Mouse (Mus musculus) neural tube, embryonic 10.5 days (tissue): ENCODE data around the gene Wdr66.

Experiments
- DNase-seq: peaks from one replicate; pipeline ENCODE4 v3.0.0-alpha.2; 2017; ENCODE audit warnings: low spot score; ENCODE audit errors: extremely low spot score

The Wdr66 gene

DNA sequence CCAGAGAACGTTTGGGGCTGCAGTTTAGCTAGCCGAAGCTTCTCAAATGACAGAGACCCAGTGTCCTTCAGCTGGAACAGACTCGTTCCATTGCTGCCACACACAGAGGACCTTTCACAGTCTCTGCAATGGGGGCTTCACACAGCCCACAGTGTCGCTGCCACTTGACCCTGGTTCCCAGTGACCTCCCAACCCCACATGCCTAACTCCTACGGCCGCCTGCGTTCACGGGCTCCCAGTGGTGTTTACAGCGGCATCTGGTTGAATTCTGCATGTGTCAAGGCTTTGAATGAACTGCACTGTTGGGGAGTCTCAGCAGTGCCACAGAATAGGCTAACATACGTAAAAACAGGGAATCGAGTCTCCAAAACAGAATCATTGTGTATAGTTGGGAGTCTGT lies 19.0 kb downstream of the Wdr66 start:
- DNase-seq, result no peak

DNA sequence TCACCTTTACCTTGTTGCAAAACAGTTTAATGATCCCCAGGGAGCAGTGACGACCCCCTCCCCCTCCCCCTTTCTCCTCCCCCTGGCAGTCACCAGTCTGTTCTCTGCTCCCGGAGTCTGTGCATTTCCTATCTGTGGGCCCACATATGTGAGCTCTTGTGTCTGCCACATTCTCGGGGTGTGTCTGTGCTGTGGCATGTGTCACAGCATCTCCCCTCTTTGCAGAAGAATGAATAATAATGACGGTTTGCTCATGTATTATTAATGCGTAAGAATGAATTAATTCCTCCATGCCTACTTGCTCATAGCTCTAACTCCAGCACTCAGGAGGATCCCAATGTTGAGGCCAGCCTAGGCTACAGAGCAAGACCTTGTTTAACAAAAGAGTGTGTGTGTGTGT lies 21.0 kb downstream of the Wdr66 start:
- DNase-seq, result no peak

DNA sequence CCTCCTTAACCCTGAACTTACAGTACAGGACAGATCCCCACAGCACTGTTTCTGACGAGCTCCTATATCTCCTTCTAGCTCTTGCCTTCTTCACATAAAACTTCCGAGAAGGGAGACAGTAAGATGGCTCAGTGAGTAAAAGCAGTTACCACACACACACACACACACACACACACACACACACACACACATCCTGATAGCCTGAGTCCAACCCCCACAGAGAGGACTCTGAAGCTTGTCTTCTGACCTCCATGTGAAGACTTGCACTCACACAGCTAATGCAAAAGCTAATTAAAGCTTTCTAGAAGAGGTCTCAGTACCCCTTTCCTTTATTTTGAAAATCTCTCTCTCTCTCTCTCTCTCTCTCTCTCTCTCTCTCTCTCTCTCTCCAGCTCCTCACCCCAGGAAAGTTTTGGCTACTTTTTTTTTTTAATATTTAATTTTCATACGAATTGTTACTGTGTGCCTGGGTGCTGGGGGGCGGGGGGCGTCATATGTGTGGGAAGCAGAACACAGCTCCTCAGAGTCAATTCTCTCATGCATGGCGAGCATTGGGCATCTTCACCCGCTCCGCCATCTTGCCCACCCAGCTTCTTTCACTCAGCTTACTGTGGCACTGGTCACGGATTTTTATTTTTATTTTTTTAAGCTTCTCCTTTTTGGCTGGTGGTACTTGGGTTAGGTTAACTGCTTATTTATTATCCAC lies 24.9 kb downstream of the Wdr66 start:
- no peak for DNase-seq

DNA sequence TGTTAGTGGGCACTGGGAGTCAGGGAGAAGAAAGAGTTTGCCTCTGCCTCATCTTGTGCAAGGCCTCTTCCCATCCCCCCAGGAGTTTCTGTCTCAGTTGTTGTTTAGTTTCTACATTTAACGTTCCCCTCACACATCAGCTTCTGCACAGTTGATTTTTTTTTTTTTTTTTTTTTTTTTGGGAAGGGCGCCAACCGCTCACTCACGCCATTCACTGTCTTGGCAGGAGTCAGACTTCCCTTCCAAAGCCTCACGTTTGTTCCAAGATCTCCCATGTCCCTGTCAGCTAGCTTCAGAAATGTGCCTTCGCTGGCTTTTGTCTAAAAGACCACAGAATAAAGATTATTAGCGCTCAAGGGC lies 25.4 kb downstream of the Wdr66 start:
- no peak for DNase-seq

DNA sequence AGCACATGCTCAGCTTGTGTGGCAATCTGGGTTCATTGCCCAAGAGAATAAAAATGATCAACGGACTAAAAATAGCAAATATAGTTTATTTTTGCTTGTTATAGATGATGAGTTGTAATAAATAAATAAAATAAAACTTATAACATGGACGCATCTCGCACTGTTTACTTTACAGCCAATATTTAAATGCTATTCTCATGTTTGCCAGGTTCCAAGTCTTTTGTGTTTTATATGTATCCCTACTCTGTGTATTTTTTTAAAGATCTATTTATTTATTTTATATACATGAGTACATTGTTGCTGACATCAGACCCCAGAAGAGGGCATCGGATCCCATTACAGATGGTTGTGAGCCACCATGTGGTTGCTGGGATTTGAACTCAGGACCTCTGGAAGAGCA lies 25.8 kb downstream of the Wdr66 start:
- no peak for DNase-seq

DNA sequence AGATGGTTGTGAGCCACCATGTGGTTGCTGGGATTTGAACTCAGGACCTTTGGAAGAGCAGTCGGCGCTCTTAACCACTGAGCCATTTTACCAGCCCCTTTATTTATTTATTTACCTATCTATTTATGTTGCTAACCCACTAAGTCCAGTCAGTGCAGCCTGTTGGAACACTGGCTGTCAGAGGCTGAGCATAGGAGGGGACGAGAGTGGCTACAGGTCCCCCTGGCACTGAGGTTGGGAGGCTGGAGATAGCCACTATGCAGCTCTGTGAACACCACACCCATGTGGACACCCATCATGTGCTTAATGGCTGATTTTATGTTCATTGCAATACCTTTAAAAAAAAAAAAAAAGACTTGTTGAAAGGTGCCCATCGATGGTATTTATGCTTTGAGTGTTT lies 27.3 kb downstream of the Wdr66 start:
- no peak for DNase-seq

DNA sequence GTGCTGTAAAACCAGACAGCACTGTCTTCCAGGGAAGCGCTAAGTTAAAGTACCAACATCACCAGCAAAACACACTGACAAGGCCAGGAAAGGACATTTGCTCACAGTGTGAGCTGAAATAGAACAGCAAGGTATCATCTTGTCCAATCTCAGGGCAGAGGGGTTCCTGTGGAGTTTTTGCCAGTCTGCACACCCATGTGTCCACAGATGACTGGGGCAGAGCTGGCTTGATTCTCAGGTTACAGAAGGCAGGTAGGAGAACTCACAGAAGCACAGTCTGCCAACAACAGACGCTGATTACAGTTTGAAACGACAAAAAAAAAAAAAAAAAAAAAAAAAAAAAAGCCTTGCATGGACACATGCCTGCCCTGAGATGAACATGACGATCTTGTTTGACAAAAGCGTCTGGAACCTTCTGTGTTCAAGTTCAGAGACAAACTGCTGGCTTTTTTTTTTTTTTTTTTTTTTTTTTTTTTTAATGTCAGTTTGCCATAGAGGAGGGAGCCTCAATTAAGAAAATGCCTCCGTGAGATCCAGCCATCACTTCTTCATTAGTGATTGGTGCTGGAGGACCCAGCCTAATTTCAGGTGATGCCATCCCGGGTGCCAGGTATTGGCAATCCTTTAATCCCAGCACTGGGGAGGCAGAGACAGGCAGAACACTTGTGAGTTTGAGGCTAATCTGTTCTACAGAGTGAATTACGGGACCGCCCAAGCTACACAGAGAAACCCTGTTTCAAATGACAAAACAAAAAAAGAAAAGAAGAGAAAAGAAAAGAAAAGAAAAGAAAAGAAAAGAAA lies 29.6 kb downstream of the Wdr66 start:
- DNase-seq, result no peak

DNA sequence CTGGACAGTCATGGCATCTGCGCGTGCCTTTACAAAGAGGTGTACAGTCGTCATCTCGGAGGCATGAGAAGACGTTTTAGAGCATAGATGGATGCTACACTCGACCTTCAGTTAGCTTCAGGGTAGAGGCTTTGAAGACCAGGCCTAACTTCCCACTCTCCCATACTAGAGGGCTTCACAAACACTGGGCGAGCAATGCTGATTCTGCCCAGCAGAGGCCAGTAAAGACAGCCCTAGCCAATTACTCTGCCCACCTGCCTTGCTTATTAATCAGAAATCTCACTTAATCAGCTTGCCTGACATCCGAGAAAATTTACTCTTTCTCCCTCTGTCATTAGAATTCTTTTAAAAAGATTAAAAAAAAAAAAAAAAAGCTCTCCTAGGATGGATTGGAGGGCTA lies 33.3 kb downstream of the Wdr66 start:
- no peak for DNase-seq

DNA sequence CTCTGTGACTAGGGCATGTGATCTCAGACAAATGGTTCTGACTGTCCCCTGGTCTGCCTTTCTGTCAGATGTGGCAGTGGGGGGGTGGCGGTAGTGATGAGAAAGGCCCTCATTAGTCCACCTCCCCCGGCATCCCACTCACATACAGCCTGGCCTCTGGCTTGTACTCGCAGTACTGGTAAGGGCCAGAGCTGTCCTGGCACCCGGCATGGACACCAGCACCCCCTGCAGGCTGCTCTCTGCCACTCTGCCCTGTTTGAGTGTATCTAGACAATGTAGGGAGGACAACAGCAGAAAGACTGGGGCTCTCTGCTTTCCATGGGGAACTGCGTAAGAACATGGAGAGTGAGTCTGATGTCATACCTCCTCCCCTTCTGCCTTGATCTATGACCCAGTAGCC lies 36.2 kb downstream of the Wdr66 start:
- DNase-seq, result no peak

DNA sequence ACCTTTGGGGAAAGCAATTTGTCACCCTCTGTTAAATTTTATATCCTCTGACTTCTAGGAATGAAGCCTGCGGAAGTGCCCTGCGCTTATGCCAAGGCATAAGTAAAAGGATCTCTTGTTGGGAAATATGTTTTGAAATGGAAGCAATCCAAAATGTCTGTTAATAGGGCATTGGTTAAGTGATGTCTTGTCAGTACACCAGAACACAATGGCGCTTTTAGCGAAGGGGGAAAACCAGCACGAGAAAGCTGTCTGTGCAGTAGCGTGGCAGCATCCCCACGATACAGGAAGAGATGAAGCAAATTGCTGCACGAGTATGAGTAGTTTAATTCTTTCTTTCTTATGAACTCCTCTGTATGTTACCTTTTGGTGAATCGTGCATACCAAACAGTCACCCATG lies 42.8 kb downstream of the Wdr66 start:
- DNase-seq, result no peak

DNA sequence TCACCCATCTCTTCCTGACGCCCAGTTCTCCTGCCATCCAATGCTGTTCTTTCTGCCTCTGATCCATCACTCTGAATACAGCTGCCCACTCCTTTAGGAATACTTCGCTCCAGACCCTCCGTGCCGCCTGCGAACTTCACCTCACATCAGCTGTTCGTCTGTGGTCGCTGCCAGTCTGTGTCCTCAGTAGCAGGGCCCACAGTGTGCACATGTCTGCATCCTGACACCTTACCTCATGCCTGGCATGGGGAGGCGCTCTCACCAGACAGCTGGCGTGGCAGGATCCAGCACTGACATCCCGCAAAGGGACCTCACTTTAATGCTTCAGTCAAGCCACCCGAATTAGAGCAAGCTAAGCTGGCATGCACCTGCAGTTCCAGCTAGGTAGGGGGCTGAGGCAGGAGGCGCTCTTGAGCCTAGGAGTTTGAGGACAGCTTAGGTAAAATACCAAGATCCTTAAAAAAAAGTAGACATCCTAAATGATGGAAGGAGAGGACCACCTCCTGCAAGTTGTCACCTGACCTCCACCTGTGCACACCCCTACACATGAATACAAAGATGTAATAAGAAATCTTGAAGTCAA lies 44.4 kb downstream of the Wdr66 start:
- no peak for DNase-seq

DNA sequence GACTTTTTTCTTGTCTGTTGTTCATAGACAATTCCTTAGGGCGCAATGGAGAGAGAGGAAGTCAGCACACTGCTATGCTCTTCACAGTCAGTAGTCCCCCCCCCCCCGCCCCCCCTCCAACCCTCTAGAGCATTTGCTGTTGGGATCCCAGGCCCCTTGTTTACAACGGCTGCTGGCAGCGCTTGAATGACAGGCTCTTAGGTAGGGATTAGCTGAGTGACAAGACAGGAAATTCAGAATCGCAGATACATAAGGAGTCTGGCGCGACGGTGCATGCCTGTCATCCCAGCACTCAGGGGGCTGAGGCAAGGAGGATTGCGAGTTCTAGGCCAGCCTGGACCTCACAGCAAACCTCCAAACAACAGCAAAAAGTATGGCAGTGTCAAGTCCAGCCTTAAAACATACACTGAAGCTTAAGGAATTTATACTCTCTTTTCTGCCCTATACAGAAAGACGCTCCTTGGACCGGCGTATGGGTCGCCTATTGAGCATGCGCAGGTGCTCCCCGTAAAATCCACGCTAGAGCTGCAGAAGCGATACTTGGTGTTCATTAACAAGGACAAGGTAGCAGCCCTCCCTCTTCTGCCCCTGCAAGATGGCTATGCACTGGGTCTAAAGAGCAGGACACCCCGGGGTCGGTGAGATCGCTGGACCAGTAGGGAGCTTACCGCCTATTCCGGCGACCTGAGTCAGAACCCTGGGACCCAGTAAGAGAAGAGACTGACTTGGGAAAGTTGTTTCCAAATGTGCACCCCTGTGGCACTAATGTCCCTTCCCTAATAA lies 45.3 kb downstream of the Wdr66 start:
- DNase-seq, result no peak

DNA sequence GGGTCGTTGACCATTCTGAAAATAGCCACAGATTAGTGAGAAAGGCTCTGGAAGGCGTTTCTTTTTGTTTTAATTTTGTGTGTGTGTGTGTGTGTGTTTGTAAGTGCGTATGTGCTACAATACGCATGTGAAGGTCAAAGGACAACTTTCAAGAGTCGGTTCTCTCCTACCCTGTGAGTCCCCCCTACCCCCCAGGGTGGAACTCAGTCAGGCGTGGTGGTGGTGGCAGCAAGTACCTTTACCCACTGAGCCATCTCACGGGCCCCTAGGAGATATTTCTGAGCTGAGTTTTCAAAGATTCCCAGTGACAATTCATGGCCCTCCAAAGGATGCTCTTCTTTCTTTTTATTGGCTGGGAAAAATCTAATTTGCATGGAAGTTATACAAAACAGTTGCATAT lies 45.9 kb downstream of the Wdr66 start:
- no peak for DNase-seq

DNA sequence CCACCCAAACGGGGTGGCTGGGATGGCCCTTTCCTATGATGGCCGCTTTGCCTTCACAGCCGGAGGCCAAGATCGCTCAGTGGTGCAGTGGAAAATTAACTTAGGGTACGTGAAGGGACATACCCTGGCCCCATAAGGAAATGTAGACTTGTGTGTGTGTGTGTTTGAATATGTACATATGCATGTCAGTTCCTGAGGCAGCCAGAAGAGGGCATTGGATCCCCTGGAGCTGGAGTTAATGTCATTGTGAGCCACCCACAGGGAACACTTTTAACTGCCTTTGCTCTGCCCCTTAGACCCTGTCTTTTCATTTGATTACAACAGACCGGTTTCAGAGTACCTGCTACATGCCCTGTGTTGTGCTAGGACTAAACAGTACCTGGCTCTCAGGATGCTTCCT lies 46.6 kb downstream of the Wdr66 start:
- no peak for DNase-seq

DNA sequence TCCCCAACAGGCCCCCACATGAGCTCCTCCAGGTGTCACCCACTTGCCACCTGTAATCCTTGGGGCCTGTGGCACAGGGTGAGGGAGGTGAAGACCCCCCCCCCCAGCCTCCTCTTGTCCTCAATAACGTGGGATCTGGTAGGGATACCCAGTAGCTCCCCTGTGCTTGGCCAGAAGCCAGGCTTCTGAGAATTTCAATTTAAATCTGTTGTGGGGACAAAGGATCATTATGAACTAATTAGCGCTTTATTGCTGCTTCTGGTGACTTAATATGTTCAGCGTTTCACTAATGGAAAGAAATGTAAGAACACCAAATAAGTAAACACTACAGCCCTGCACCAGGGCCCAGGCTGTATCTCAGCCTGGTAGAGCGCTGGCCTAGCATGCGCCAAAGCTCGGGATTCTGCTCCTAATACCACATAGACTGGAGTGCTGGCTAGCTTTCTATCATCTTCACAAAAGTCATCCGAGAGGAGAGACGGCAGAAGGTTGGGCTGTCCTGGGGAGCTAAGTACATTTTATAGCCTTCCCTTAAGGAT lies 48.7 kb downstream of the Wdr66 start:
- no peak for DNase-seq

DNA sequence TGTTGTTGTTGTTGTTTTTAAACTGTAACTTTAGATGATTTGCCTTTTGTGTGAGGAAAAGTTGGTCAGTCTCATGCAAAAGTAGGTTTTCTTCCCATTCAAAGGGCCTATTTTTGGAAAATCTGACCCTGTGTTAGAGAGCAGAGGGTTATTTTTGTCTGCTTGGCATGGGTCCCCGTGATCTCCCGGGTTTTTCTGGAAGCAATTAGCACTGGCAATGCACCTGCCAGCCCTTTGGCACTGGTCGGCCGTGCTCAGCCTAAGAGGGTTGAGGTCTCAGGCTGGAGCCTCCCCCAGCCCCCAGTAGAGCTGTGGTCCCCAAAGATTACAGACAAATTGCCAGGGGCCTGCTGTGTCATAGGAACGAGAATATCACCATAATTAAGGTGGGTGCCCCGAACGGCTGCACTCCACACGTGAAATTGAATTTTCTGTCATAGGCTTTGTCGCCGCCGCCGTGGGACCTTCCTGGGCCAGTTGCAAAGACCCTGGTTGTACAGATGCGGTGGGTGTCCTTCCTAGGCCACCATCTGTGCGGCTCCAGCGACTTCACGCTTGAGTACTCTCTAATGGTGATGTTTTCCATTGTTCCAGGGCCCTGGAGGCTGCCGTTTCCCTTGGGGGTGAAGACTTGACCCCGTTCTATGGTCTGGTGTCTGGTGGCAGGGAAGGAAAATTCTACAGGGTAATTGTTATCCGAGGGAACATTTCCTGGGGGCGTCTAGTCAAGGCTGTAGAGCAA lies 50.0 kb downstream of the Wdr66 start:
- DNase-seq, result peak; percentile 61

DNA sequence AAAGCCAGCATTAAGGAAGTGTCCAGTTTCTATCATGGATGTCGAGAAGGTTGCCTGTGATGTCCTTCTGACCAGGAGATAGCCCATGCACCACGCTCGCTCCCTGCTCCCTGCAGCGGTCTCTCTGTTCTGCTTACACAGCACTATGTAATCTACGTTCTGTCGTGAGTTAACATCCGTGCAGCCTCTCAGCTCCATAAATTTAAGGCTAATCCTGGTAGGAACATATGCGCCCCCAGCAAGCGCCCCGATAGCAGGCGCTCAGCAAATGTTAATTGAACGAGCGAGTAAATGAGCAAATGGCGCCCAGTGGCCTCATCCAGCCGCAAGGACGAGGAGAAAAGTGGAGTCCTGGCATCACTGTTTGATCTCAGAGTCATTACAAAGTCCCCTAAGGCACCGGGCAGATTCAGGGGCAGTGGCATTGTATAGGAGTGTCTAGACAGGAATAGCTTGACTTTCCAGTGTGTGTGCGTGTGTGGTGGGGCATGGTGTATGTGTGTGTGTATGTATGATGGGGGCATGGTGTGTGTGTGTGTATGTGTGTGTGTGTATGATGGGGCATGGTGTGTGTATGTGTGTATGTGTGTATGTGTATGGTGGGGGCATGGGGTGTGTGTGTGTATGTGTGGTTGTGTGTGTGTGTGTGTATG lies 55.9 kb downstream of the Wdr66 start:
- DNase-seq, result no peak

DNA sequence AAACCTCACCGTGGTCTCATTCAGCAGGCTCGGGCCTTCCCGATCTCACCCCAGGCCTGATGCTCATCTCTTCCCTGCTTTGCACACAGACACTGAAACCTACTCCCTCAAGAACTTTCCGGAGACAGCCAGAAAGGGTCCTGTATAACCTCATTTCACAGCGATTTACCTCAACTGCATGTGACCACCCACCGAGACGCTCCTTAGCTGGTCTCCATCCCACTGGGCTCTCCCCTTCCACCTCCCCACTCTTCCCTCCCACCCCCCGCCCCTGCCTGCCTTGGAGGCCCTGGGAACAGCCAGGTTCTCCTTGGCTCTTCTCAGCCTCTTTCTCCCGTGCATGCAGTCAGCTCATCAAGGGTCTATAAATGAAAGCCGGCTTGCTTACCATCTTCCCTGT lies 57.9 kb downstream of the Wdr66 start:
- DNase-seq, result no peak

DNA sequence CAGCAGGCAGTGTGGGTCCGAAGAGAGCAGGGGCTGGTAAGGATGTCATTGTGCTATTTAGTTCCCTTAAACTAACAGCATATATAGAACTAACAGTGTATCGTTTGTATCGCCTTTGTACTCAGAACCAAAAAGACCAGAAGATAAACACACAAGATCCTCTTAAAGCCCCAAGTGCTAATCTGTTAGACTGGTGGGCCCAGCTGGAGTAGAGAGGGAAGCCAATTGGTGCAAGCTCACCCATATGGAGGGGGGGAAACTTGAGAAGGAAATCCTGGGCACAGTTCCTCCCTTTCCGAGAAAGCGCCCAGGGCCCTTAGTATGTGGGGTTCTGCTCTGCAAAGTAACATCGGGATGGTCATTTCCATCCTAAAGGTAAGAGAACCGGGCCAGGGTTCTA lies 58.3 kb downstream of the Wdr66 start:
- DNase-seq, result no peak

DNA sequence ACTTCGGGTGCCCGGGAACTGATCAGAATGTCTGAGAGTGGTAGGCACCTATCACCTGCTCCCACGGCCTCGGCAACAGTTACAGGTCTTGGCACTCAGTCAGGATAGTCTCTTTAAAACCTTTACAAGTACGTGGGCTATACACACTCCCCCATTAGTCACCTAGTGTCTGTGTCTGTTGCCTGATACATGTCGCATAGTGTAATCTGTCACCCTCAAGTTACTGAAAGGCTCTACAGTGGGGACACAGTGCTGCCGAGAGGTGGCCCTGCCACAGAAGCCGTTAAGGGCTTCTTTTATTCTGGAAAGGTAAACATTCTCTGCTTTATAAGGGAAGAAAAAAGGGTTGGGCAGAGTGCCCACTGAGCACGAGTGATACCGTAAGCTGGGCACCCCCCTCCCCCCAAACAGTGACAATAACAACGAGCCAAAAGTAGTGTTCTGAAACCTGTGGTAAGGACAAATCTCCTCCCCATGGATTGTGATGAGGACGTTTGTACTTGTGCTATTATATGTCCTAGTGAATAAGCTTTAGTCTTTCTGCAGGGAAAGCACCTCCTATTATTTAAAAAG lies 61.2 kb downstream of the Wdr66 start:
- no peak for DNase-seq
